Mouse (Mus musculus): ENCODE data around the gene Tmie.

DNA sequence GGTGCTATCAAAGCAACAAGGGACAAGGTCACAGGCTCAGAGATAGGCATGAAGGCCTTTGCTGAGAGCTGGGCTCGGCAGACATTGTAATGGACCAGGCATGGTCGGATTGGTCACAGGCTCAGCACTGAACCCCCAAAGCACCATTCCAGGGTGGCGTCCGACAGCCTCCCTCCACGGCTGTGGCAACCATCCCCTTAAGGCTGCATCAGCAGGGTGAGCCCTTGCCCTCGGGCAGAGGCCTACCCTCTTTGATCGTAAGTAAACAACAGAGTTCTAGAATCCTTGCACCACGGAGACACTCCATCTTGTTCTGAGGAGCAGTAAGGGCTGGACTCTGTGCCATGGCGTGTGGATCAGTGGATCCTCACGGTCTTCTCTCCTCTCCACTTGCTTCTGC lies 35.7 kb downstream of the Tmie start, which contains the start of gene Prss46:
- TF ChIP-seq CTCF (IDR thresholded peaks at IDR 0.05; ENCODE audit: extremely low read depth, insufficient read depth, low read length) (no peak), POLR2A (IDR thresholded peaks at IDR 0.05; ENCODE audit: extremely low read depth, insufficient read depth, low read length) (no peak)
